Mouse (Mus musculus): ENCODE results near the gene Sept3. TPM values are rescaled to one million over a fixed set of nuclear protein-coding genes. Genes with fewer than 3 reads are reported as not detected.
A peak's percentile ranks its signal among the peaks of the same experiment; 100 is the strongest.

The Sept3 gene
- polyA plus RNA-seq, 1 experiment, result 2.0 TPM

GRCm38 (mm10) chr15:82255248-82255647, 19.4 kb upstream of the Sept3 start:
- Histone ChIP-seq H3K4me1 (ENCODE audit: control insufficient read depth, insufficient read depth, low read length) (peaks cover 1% of the 10 kb centered on the region; the same call in 1 of the 2 replicates), H3K27ac (ENCODE audit: control insufficient read depth, insufficient read depth, low read depth, low read length, poor library complexity) (no peak overlapping the region), H3K4me3 (replicated peaks; ENCODE audit: control insufficient read depth, low read depth, low read length) (no peak overlapping the region)
- WGBS, result 46% methylated on average over 4 of the region's 4 CpGs
- TF ChIP-seq POLR2A (IDR thresholded peaks at IDR 0.05; ENCODE audit: borderline replicate concordance, control insufficient read depth, low read depth, low read length) (no peak), CTCF (IDR thresholded peaks at IDR 0.05; ENCODE audit: control insufficient read depth, insufficient read depth, low read length) (no peak)

DNA sequence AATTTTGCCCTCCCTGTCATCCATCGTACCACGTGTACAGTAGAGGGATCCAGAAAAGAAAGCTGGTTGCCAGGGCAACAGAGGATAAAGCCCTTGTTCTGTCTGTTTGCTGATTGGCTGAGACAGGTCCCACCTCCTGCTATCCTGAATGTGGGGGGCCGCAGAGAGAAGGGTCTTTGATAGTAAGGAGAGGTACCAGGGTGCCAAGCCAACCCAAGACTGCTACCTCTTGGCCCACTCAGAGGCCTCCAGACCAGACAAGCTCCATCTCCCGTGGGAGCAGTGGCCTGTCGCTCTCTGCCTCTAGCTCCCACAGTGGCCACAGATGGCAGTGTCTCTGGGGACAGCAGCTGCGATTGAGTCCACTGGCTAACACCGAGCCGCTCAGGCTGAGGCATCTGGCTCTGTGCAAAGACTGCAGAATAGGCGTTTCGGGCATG, 18.7 kb upstream of the Sept3 start:
- no peak overlapping the region for H3K4me3 ChIP-seq (replicated peaks; ENCODE audit: control insufficient read depth, low read depth, low read length)
- WGBS, result 35% methylated on average over 10 of the region's 10 CpGs
- no peak for TF ChIP-seq CTCF (IDR thresholded peaks at IDR 0.05; ENCODE audit: control insufficient read depth, insufficient read depth, low read length)
- no peak for TF ChIP-seq POLR2A (IDR thresholded peaks at IDR 0.05; ENCODE audit: borderline replicate concordance, control insufficient read depth, low read depth, low read length)
- no peak overlapping the region for H3K27ac ChIP-seq (ENCODE audit: control insufficient read depth, insufficient read depth, low read depth, low read length, poor library complexity)
- H3K4me1 ChIP-seq (ENCODE audit: control insufficient read depth, insufficient read depth, low read length), result peaks cover 1% of the 10 kb centered on the region; the same call in 1 of the 2 replicates

GRCm38 (mm10) chr15:82259510-82259909, 15.2 kb upstream of the Sept3 start:
- no peak overlapping the region for H3K27ac ChIP-seq (ENCODE audit: control insufficient read depth, insufficient read depth, low read depth, low read length, poor library complexity)
- TF ChIP-seq POLR2A (IDR thresholded peaks at IDR 0.05; ENCODE audit: borderline replicate concordance, control insufficient read depth, low read depth, low read length), result no peak
- TF ChIP-seq CTCF (IDR thresholded peaks at IDR 0.05; ENCODE audit: control insufficient read depth, insufficient read depth, low read length), result peak; percentile 97
- WGBS, result 9% methylated on average over 16 of the region's 16 CpGs
- peaks cover 1% of the 10 kb centered on the region; the same call in 1 of the 2 replicates for H3K4me1 ChIP-seq (ENCODE audit: control insufficient read depth, insufficient read depth, low read length)
- H3K4me3 ChIP-seq (replicated peaks; ENCODE audit: control insufficient read depth, low read depth, low read length), result no peak overlapping the region

- TF ChIP-seq CTCF (IDR thresholded peaks at IDR 0.05; ENCODE audit: control insufficient read depth, insufficient read depth, low read length) (peak; percentile 85), POLR2A (IDR thresholded peaks at IDR 0.05; ENCODE audit: borderline replicate concordance, control insufficient read depth, low read depth, low read length) (no peak)
- no peak overlapping the region for H3K4me3 ChIP-seq (replicated peaks; ENCODE audit: control insufficient read depth, low read depth, low read length)
- WGBS, result 7% methylated on average over 6 of the region's 6 CpGs
- H3K4me1 ChIP-seq (ENCODE audit: control insufficient read depth, insufficient read depth, low read length), result no peaks in the 10 kb centered on the region
- H3K27ac ChIP-seq (ENCODE audit: control insufficient read depth, insufficient read depth, low read depth, low read length, poor library complexity), result no peak overlapping the region
Measured at GRCm38 (mm10) chr15:82266356-82266755, 8.3 kb upstream of the Sept3 start.

GRCm38 (mm10) chr15:82268185-82268584, 6.5 kb upstream of the Sept3 start:
- TF ChIP-seq POLR2A (IDR thresholded peaks at IDR 0.05; ENCODE audit: borderline replicate concordance, control insufficient read depth, low read depth, low read length), result no peak
- no peak for TF ChIP-seq CTCF (IDR thresholded peaks at IDR 0.05; ENCODE audit: control insufficient read depth, insufficient read depth, low read length)
- H3K4me3 ChIP-seq (replicated peaks; ENCODE audit: control insufficient read depth, low read depth, low read length), result no peak overlapping the region
- WGBS, result 68% methylated on average over 3 of the region's 3 CpGs
- no peak overlapping the region for H3K27ac ChIP-seq (ENCODE audit: control insufficient read depth, insufficient read depth, low read depth, low read length, poor library complexity)
- H3K4me1 ChIP-seq (ENCODE audit: control insufficient read depth, insufficient read depth, low read length), result no peaks in the 10 kb centered on the region

DNA sequence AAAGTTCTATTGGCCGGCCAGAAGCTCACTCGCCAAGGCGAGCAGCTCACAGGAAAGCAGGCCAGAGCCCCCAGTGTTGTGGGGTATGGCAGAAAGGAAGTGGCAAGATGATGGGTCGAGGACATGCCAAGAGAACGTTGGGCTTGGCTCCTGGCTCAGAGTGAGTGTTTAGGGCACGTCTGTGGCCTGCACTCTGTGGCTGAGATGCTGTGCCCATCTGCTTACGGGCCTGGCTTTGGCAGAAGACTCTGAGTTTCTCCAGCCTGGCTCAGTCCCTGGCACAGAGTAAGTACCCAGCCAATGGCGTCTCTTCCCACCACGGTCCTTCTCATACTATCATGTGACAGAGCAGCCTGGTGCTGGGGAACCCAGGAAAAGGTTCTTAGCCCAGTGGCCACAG, 5.9 kb upstream of the Sept3 start:
- 40% methylated on average over 9 of the region's 9 CpGs for WGBS
- TF ChIP-seq CTCF (IDR thresholded peaks at IDR 0.05; ENCODE audit: control insufficient read depth, insufficient read depth, low read length) (no peak), POLR2A (IDR thresholded peaks at IDR 0.05; ENCODE audit: borderline replicate concordance, control insufficient read depth, low read depth, low read length) (no peak)
- no peak overlapping the region for H3K4me3 ChIP-seq (replicated peaks; ENCODE audit: control insufficient read depth, low read depth, low read length)
- H3K27ac ChIP-seq (ENCODE audit: control insufficient read depth, insufficient read depth, low read depth, low read length, poor library complexity), result no peak overlapping the region
- H3K4me1 ChIP-seq (ENCODE audit: control insufficient read depth, insufficient read depth, low read length), result no peaks in the 10 kb centered on the region

GRCm38 (mm10) chr15:82271201-82271600, 3.5 kb upstream of the Sept3 start:
- Histone ChIP-seq H3K4me3 (replicated peaks; ENCODE audit: control insufficient read depth, low read depth, low read length) (no peak overlapping the region), H3K4me1 (ENCODE audit: control insufficient read depth, insufficient read depth, low read length) (no peaks in the 10 kb centered on the region), H3K27ac (ENCODE audit: control insufficient read depth, insufficient read depth, low read depth, low read length, poor library complexity) (no peak overlapping the region)
- 12% methylated on average over 5 of the region's 5 CpGs for WGBS
- no peak for TF ChIP-seq POLR2A (IDR thresholded peaks at IDR 0.05; ENCODE audit: borderline replicate concordance, control insufficient read depth, low read depth, low read length)
- peak; percentile 96 for TF ChIP-seq CTCF (IDR thresholded peaks at IDR 0.05; ENCODE audit: control insufficient read depth, insufficient read depth, low read length)

DNA sequence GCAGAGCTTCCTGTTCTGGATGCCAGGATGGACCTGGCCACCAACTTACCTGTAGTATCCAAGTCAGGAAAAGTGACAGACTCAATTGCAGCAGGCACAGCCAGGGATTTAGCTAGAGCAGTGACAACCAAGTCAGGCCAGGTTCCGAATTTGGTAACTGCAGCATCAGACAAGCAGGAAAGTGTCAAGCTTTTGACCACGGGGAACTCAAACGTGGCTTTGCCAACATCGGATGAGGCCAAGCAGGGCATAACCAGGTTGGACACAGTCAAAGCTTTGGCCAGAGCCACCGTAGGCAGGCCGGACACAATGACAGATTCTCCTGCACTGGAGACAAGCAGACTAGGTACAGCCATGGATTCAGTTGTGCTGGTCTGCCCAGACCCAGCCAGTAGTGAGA, 2.4 kb upstream of the Sept3 start:
- Histone ChIP-seq H3K4me1 (ENCODE audit: control insufficient read depth, insufficient read depth, low read length) (no peaks in the 10 kb centered on the region), H3K4me3 (replicated peaks; ENCODE audit: control insufficient read depth, low read depth, low read length) (no peak overlapping the region), H3K27ac (ENCODE audit: control insufficient read depth, insufficient read depth, low read depth, low read length, poor library complexity) (no peak overlapping the region)
- 75% methylated on average over 6 of the region's 6 CpGs for WGBS
- TF ChIP-seq POLR2A (IDR thresholded peaks at IDR 0.05; ENCODE audit: borderline replicate concordance, control insufficient read depth, low read depth, low read length), result no peak
- no peak for TF ChIP-seq CTCF (IDR thresholded peaks at IDR 0.05; ENCODE audit: control insufficient read depth, insufficient read depth, low read length)
